Mouse (Mus musculus) thymus, postnatal 10 days (tissue): Measurements from ENCODE around the gene Eef1g.

Source experiments
- DNase-seq, 2 experiments: peaks; one replicate each; pipeline ENCODE4 v3.0.0; 2021; ENCODE audit warnings: low spot score in 2 of 2

Eef1g gene

DNA sequence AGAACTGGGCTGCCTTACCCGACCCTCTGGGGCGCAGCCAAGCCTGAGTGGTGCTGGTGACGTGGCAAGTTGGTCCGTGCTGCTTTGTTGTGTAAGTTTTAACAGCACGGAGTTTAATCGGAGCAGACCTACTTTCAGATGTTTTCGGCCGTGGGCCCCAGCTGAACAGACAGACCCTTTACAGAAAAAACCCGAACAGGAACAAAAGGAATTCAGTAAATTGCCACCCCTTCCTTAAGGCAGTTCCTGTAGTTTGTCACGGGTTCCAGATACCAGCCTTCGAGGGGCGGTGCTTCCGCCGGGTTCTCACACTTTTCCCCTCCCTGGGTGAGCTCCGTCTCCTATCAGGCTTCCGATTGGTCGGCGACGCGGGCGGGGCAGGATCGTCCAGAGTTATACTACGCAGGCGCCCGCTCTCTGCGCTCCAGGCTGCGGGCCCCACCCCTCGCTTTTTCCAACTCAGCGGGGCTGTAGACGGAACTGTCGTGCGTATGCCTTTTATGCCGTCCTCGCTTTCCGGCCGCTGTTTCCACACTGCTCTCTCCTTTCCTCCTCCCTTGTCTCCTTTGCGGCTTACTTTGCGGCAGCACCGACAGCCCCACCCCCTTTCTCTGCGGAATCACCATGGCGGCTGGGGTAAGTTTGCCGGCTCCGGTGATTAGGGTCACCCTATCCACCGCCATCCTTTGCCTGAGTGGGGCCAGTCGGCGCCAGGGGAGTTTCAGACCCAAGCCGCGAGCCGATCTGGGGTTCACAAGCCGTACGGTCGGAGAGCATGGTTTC, at the start of gene Eef1g:
Eef1g (plus strand) TSS at position 452 of the 783 bp plus-strand sequence.
- peak; percentile 97 to 99 for DNase-seq

DNA sequence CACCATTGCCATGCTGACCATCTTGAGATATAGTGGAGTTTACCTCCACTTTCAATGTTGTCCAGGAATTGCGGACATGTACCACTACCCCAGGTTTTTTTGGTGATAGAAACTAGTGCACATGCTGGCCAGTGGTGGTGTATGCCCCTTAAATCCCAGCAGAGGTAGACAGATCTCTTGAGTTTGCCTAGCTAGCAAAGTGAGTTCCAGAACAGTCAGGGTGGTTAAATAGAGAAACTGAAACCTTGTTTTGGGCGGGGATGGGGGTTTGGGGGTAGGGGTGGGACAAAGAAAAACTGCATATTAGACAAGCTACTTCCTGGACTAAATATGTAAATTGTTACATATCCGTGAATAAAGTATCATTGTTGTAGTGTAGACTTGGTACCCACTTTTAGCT, 47.8 kb upstream of the Eef1g start:
- no peak for DNase-seq

DNA sequence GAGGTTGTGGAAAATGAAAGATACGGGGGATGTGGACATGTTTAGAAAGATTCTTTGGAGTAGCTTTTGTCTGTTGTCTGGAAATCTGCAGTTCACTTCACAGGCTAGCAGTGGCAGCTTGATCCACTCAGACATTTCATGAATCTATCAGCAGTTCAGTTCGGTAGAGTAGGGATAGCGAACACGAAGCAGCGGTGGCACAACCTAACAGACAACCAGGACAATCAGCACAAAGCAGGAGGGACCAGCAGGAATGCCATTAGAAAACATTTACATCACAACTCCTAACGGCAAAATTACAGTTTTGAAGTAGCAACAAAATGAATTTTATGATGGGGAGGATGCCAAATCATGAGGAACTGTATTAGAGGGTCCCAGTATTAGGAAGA, 47.2 kb upstream of the Eef1g start:
- DNase-seq: no peak

DNA sequence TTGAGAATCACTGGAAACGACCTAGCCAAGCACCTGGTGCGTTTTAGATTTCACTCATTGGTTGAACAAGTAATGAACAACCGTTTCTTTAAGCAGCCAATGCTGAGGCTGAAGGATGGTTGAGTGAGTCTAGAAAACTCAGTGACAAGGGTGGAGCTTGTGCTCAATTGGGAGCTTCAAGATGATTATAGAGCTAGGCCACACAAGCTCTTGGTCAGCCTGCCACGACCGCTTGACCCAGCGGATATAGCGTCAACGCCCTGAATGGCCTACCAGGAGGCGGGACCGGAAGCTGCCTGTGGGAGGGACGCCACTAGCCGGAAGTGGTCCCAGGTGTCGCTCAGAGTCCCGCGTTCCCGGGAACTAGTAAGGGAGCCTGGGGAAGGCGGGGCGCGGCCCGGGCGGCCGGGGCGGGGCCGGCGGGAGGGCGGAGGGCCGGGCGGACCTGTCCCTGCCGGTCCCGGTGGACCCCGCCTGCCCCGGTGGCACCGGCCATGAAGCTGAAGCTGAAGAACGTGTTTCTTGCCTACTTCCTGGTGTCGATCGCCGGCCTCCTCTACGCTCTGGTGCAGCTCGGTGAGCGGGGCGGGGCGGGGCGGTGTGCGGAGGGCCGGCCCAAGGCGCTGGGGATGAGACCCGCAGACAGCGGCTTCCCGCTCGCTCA, 46.6 kb upstream of the Eef1g start, which contains the start of gene B3gat3:
B3gat3 (plus strand) TSS at position 302 of the 664 bp plus-strand sequence.
- peak; percentile 65 to 73 for DNase-seq

DNA sequence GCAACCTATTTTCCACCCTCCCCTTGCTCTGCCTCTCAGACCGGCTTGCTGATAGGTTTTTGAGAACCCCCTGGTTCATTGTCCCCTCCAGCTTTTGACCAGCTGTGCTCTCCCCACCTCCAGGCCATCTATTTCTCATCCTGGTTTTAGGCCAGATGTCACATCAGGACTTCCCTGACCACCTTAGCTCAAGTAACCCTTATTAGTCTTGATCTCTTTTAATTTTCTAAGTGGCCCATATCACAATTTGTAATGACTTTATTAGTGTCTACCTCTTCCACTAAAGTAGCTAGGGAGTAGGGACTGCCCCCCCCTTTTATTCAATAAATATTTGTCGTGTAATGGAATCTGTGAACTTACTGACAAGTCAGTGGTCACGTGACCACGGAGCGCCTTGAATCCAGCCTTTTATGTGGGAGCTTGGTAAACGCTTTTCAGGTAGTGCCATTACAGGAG, 46.0 kb upstream of the Eef1g start:
- DNase-seq: no peak

DNA sequence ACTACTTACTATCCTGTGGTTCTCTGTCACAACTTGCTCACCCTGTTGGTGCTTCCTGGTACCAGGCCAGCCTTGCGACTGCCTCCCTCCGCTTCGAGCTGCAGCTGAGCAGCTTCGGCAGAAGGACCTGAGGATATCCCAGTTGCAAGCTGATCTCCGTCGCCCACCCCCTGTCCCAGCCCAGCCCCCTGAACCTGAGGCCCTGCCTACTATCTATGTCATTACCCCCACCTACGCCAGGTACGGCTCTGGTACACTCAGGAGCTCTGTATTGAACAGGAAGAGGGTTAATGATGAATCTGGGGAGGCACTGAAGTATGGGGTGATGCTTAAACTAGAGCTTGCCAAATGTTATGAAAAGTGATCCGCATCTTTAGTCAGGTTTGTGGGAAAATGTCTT, 45.1 kb upstream of the Eef1g start:
- DNase-seq: no peak

DNA sequence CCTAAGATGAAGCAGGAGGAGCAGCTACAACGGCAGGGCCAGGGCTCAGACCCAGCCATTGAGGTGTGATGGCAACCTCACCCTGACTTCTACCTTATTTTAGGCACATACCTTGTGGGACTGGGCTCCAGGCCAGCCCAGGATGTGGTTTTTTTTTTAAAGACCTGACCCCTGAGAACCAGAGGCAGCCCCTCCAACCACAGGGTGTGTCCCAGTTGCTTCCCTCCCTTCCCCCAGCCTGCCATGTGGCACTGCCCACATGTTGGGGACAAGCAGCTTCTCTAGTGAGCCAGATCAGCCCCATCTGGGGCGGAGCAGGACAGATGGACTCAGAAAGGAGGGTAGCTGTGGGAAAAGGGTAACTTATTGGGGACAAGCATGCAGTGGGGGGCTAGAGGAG, 40.1 kb upstream of the Eef1g start:
- no peak for DNase-seq

DNA sequence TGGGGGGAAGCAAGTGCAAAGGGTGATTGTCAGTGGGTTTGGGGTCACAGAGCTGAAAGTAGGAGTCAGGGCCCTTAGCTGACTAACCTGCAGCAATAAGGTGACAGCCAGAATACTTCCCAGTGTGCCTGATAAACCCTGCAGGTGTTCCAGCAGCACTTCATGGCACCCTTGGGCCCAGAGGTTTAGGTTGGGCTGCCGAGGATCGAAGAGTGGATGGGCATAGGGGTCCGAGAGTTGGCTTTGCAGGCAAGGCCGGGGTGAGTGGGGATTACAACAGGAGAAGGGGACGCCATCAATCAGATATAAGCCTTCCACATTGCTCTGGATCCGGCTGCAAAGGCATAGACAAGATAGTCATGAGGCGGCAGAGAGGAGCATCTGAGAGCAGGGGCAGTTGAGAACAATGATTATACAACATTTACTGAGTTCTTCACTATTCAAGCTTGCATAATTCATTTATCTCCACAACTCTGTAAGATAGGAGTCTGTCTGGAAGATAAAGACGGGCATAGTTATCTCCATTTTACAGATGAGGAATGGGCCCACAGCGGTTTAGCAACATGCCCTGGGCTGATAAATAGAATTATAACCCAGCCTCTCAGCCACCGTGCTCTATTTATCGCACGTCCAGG, 38.8 kb upstream of the Eef1g start:
- no peak for DNase-seq

DNA sequence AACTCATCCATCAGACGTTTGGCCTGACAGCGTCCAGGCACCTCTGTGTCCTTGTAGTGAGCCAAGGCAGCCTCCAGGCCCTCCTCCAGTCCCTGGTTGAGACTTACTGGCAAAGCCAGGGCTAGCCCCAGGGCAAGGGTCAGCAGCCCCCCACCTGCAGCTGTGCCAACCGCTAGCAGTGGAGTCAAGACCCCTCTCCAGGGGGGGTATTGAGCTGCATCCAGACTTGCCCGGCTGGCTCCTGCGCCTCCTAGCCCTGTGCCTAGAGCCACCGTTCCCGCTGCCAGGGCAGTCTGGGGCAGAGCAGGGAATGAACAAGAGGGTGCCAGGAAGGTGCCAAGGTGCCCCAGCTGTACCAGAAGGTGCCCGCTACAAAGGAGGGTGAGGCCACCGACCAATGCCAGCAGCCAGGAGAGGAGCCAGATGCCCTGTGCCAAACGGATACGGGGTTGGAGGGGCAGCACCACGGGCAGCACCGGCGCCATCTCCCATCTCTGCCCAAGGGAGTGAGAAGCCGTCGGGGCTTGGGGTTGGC, 38.1 kb upstream of the Eef1g start:
- DNase-seq: peak in 1 of 2 experiments; percentile 23

DNA sequence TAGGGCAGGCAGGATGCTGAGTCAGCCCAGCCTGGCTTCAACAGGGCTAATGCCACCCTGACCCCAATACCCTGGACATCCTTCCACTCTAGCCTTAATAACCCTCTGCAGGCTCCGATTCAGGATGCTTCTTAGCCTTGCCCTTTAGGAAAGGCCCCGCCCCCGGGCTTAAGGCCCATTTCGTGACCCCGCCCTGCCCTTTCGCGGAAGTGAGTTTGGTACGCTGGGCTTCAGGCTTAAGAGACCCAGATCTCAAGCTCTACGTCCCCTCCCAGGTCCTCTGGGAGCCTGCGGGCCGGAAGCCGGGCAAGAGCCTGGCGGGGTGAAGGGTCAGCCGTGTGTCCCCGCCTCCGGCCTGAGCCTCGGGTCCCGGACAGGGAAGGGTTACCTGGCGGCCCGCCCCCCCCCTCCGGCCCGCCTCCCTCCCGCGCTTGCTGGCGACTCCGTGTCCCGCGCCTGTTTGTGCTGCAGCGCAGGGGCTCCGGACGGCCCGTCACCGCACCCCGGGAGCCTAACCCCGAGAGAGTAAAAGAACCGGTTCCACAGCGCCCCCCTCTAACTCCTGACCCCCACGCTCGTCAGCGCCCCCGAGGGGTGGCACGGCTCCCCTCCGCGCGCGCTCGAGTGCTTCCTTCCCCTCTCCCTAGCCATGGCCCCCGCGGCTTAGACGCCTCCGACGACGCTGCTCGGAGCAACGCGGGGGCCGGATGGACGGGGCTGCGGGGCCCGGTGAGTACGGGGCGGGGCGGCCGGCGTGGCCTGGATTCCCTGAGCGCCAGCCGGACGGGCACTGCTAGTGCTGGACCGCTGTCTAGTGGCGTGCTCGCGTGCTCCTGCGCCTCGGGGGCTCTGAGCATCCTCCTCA, 37.4 kb upstream of the Eef1g start, which contains the start of the genes Rom1 and Eml3:
Rom1 (minus strand) TSS at position 133 of the 865 bp plus-strand sequence.
Eml3 (plus strand) TSS at position 329 of the 865 bp plus-strand sequence.
- DNase-seq: peak; percentile 79 to 92

DNA sequence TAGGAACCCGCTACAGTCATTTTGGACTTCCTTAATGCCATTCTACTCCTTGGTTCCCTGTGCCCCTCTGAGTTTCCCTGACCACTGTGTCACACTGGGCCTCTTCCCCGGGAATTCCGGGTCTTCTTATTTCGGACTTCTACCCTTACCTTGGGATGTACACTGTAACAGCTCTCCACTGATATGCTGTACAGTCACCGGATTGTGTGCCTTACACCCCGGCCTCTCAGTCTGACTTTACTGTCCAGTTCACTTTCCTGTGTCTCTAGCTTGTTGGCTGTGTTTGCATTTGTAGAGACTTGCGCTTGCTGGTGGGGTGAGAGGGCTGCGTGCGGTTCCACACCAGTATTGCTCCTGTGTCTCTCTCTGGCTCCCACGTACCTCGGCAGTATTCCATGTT, 36.7 kb upstream of the Eef1g start:
- no peak for DNase-seq

DNA sequence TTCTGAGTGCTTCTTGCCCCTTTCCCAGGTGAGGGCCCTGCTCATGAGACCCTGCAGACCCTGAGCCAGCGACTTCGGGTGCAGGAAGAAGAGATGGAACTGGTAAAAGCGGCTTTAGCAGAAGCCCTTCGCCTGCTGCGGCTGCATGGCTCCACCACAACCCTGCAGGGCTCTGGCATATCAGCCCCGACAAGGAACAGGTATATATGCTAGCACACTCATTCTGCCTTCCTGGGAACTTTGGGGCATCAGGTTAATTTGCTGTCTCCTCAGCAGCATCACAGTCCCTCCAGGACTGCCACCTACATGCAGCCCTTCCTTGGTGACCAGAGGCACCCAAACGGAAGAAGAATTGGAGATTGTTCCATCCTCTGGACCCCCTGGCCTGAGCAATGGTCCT, 36.1 kb upstream of the Eef1g start:
- no peak for DNase-seq

DNA sequence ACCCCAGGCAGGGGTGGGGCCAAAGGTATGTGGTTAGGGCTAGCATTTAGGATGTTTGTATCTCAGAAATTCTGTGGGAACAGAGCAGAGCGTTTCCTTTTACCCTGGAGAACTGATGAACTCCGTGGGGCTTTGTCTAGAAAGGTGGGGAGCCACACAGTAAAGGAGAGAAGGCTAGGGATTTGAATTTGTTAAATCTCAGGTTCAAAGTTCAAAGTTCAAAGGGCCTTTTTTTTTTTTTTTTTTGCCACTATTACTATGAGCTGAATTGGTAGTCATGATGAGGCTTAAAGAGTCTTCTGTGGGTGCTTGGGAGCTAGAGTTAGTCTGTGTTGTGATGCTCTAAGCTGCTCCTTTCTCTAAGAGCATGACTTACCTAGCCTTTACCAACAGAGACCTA, 30.1 kb upstream of the Eef1g start:
- no peak for DNase-seq

DNA sequence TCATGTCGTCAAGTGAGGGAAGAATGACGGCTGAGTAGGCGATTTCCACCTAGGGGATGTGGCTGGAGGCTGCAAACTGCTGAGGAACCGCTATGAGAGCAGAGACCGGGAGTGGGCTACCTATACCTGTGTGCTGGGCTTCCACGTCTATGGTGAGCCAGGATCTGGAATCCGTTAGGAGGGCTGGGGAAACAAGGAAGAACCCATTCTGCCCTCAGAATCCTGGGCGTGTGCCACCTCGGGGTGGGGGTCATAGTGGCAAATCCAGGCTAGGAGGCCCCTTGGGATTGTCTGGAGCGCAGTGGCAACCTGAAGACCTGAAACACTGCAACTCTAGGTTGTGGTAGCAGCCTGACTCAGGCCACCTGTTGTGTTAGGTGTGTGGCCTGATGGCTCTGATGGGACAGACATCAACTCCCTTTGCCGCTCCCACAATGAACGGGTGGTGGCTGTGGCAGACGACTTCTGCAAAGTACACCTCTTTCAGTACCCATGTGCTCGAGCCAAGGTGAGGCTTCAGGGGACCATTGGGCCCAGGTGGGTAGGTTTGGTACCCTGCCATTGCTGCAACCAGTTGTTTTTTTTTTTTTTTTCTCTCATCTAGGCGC, 26.2 kb upstream of the Eef1g start:
- DNase-seq: no peak

DNA sequence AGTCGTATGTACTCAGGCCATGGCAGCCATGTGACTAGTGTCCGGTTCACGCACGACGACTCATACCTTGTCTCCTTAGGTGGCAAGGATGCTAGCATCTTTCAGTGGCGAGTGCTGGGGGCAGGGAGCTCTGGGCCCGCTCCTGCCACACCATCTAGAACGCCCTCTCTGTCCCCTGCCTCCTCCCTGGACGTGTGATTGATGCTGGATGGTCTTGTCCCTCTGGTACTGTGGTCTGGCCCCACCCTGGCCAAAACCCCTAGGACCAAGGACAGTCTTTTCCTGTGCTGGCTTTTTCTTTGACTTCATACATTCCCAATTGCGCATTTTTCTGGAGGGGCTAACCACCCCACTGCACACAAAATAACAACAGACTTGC, 25.7 kb upstream of the Eef1g start:
- DNase-seq: peak in 1 of 2 experiments; percentile 36

DNA sequence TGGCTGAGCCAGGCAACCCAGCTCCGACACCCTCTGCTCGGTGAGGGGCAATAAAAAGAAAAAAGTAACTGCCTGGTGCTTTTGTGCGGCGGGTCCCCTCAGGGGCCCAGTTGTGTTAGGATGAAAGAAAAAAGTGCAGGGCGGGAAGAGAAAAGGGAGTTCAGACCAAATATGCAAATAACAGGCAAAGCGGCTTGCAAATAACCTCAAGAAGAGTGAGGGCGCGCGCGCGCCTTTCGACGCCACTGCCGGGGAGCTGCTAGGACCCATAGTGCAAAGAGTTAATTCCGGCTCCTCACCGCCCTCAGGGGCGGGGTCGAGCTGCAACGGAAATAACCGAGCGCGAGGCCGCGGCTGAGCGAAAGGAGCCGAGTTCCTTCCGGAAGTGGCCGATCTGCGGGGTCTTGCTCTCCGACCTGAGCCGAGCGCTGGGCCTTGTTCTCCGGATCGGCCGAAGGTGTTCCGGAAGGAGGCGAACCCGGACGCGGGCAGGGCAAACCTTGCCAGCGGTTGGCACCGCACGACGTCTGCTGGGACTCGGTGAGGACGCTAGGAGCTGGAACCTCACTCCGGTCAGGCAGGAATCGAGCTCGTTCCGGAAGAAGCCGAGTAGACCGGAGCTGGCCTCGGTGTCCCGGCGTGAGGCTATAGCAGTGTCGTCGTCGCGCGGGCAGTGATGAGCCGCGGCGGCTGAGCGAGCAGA, 25.2 kb upstream of the Eef1g start, which contains the start of gene Mta2:
Mta2 (plus strand) TSS at position 361 of the 703 bp plus-strand sequence.
- DNase-seq: peak; percentile 96 to 98

DNA sequence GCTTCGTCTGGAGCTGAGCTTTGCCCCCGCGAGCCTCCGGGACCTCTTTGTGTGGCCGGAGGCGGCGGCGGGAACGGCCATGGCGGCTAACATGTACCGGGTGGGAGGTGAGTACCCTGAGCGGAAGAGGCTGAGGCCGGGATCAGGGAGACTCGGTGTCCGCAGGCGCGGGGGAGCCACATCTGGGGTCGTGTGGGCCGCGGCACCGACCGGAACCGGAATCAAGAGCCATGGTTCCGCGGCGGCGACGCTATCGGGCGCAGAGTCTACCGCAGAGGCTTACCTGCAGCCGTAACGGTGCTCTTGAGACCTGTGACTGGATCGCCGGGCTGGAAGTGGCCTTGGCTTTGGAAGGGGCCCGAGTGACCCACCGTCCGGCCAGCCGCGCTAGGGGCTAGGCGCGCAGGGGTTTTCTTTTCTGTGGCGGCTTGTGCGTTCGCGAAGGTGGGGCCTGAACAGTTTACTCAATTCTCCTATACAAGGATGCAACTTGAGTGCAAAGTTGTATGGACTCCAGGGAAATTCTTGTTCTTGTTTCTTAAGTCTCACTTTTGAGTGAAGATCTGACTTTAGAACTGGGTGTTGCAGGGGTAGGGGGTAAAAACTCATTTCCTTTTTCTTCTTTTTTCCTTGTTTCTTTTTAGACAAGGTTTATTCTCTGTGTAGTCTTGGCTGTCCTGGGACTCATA, 24.4 kb upstream of the Eef1g start:
- peak in 1 of 2 experiments; percentile 33 for DNase-seq

DNA sequence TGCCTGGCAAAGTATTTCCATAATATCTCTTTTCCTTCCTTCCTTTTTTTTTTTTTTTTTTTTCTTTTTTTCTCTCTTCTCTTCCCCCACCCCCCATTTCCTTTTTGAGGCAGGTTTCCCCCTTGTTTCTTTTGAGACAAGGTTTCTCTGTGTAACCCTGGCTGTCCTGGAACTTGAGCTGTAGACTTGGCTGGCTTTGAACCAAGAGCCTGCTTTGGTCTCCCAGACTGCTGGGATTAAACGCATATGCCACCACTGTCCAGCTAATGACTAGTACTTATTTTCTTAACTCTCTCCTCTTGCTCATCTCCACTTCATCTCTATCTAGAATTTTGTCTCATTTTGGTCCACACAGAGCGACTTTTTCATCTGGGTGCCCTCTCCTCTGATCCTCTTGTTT, 23.8 kb upstream of the Eef1g start:
- no peak for DNase-seq

DNA sequence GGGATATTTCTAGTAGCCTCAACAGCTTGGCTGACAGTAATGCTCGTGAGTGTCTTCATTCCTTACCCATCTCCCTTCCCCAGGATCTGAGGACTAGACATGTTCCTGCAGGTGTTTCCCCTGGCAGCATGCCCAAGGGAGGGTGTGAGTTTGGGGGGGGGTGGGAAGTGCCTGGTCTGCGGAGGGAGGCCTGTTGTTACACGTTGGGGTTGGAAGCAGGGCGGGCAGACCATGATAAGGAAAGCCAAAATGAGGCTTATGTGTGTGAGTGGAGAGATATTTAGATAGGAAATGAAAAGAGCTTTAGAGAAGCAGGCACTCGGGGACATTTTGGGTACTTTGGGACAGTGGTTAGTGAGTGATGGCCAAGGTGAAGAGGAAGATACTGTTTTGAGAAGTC, 22.8 kb upstream of the Eef1g start:
- no peak for DNase-seq

DNA sequence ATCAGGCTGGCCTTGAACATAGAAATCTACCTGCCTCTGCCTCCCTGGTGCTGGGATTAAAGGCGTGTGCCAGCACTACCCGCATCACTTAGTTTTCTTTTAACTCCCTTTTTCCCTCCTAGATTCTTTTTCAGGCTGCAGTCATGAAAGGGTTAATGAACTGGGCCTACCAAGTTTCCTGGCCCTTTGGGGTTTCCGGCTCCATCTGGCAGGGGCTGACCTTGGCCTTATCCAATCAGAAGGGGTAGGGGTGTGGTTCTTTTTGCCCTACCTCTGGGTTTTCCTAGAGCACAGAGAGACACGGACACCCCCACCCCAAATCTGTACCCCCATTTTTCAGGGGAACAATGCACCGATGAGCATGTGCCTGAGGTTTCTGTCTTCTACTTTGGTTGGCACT, 22.1 kb upstream of the Eef1g start:
- DNase-seq: peak in 1 of 2 experiments; percentile 58
